Mouse (Mus musculus): ENCODE measurements around the gene Marc2. TPM values are rescaled to one million over a fixed set of nuclear protein-coding genes. Genes with fewer than 3 reads are reported as not detected.

Marc2 gene
- polyA plus RNA-seq, 1 experiment from 2014 or later = 555 TPM

DNA sequence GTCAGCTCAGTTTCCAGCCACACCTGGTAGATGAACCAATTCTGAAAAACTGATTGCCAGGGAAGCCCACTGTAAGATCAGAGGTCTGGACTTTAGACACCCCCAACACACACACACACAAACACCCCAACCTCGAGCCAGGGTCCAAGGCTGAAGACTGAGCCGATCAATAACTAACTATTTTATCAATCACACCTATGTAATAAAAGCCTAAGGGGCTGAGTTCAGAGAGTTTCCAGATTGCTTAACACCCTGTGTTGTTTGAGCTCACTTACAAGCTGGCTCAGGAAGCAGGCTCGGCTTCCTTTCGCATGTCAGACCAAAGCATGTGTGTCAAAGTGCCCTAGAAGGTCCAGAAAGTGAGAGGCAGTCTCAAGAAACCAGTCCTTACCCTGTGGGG lies 8.6 kb downstream of the Marc2 start:
- 34% methylated on average over 4 of the region's 4 CpGs for WGBS
- H3K36me3 ChIP-seq (ENCODE audit: control insufficient read depth, insufficient read depth) = peaks cover 41% of the 10 kb centered on the region
- H3K27ac ChIP-seq (ENCODE audit: low read depth, low read length) = peak overlapping the region; percentile 52; the same call in 1 of the 2 replicates
- no peaks in the 10 kb centered on the region for H3K9me3 ChIP-seq (ENCODE audit: control insufficient read depth)
- ATAC-seq = peak; percentile 72
- no peak for TF ChIP-seq CTCF (IDR thresholded peaks at IDR 0.05; ENCODE audit: low read depth)
- no peaks in the 10 kb centered on the region for H3K4me1 ChIP-seq (replicated peaks; ENCODE audit: control insufficient read depth, insufficient read depth, low read length)
- H3K4me3 ChIP-seq (ENCODE audit: low read depth, low read length) = no peak overlapping the region
- no peak overlapping the region for H3K4me2 ChIP-seq (replicated peaks; ENCODE audit: low read depth)
- no peaks in the 10 kb centered on the region for H3K27me3 ChIP-seq (replicated peaks; ENCODE audit: control insufficient read depth, insufficient read depth, low read length)
- H3K9ac ChIP-seq (ENCODE audit: low read depth, low read length) = no peak overlapping the region

DNA sequence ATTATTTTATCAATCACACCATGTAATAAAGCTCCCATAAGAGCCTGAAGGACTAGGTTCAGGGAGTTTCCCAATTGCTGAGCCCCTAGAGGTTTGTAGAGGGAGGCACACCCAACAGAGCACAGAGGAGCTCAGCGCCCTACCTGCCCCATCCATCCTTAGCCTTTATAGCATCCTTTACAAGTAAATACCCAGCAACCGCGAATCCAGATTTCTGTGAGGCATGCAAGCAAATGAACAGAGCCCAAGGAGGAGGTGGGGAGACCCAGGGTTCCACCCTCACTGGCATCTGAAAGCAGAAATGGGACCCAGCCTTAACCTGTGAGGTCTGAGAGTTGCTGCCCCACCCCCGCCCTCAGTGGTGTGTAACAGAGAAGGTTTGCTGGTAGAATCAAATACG lies 9.9 kb downstream of the Marc2 start:
- WGBS = 73% methylated on average over 5 of the region's 5 CpGs
- Histone ChIP-seq H3K9me3 (ENCODE audit: control insufficient read depth) (no peaks in the 10 kb centered on the region), H3K4me3 (ENCODE audit: low read depth, low read length) (no peak overlapping the region), H3K9ac (ENCODE audit: low read depth, low read length) (no peak overlapping the region), H3K27ac (ENCODE audit: low read depth, low read length) (peak overlapping the region; percentile 46), H3K36me3 (ENCODE audit: control insufficient read depth, insufficient read depth) (peaks cover 53% of the 10 kb centered on the region), H3K4me2 (replicated peaks; ENCODE audit: low read depth) (no peak overlapping the region), H3K27me3 (replicated peaks; ENCODE audit: control insufficient read depth, insufficient read depth, low read length) (no peaks in the 10 kb centered on the region), H3K4me1 (replicated peaks; ENCODE audit: control insufficient read depth, insufficient read depth, low read length) (no peaks in the 10 kb centered on the region)
- TF ChIP-seq CTCF (IDR thresholded peaks at IDR 0.05; ENCODE audit: low read depth) = no peak
- ATAC-seq = peak; percentile 21; the same call in 1 of the 2 replicates

DNA sequence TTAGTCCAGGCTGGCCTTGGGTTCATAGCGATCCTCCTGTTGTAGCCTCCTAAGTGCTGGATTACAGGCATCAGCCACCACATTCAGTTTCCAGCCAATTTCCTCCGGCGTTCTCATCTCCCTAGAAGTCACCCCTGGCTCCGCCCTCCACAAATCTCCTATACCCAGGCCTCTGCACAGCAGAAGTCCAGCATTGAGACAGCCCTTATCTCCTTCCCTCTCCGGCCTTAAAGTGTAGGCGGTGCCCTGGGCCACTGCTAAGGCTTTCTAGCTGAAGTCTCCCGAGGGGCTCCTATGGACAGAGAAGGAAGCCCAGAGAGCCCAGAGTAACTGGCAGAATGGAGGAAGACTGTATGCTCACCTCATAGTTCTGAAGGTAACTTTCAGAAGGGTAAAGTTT lies 12.8 kb downstream of the Marc2 start:
- Histone ChIP-seq H3K9ac (ENCODE audit: low read depth, low read length) (no peak overlapping the region), H3K27ac (ENCODE audit: low read depth, low read length) (no peak overlapping the region), H3K36me3 (ENCODE audit: control insufficient read depth, insufficient read depth) (peaks cover 49% of the 10 kb centered on the region), H3K4me2 (replicated peaks; ENCODE audit: low read depth) (no peak overlapping the region), H3K4me3 (ENCODE audit: low read depth, low read length) (no peak overlapping the region), H3K27me3 (replicated peaks; ENCODE audit: control insufficient read depth, insufficient read depth, low read length) (no peaks in the 10 kb centered on the region), H3K4me1 (replicated peaks; ENCODE audit: control insufficient read depth, insufficient read depth, low read length) (0 out of 2 replicates have a peak, but pooled peaks cover 2% of the 10 kb centered on the region), H3K9me3 (ENCODE audit: control insufficient read depth) (no peaks in the 10 kb centered on the region)
- 70% methylated on average over 7 of the region's 7 CpGs for WGBS
- no peak for TF ChIP-seq CTCF (IDR thresholded peaks at IDR 0.05; ENCODE audit: low read depth)
- no peak for ATAC-seq

DNA sequence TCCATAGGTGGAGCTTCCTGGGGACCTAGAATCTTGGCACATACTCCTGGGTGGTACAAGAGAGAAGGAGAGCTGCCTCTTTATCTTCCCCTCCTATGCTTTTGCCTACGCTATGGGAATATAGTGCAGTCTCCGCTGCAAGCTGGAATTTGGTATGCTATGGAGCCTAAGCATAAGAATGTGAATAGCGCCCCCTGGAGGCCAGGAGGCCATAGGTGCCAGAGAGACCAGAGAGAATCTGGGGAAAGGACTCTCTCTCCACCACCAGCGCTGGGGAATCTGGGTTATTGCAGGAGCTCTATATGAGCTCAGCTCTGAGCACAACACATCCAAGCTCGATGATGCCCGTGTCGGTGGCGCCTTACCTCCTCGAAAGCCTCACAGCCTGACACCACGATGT lies 14.0 kb downstream of the Marc2 start:
- no peak overlapping the region for H3K4me3 ChIP-seq (ENCODE audit: low read depth, low read length)
- TF ChIP-seq CTCF (IDR thresholded peaks at IDR 0.05; ENCODE audit: low read depth) = peak; percentile 73
- no peak overlapping the region for H3K9ac ChIP-seq (ENCODE audit: low read depth, low read length)
- H3K27ac ChIP-seq (ENCODE audit: low read depth, low read length) = no peak overlapping the region; the same call in 1 of the 2 replicates
- no peak overlapping the region for H3K4me2 ChIP-seq (replicated peaks; ENCODE audit: low read depth)
- 82% methylated on average over 10 of the region's 10 CpGs for WGBS
- H3K4me1 ChIP-seq (replicated peaks; ENCODE audit: control insufficient read depth, insufficient read depth, low read length) = 0 out of 2 replicates have a peak, but pooled peaks cover 2% of the 10 kb centered on the region
- peaks cover 49% of the 10 kb centered on the region for H3K36me3 ChIP-seq (ENCODE audit: control insufficient read depth, insufficient read depth)
- no peak for ATAC-seq
- no peaks in the 10 kb centered on the region for H3K27me3 ChIP-seq (replicated peaks; ENCODE audit: control insufficient read depth, insufficient read depth, low read length)
- no peaks in the 10 kb centered on the region for H3K9me3 ChIP-seq (ENCODE audit: control insufficient read depth)

DNA sequence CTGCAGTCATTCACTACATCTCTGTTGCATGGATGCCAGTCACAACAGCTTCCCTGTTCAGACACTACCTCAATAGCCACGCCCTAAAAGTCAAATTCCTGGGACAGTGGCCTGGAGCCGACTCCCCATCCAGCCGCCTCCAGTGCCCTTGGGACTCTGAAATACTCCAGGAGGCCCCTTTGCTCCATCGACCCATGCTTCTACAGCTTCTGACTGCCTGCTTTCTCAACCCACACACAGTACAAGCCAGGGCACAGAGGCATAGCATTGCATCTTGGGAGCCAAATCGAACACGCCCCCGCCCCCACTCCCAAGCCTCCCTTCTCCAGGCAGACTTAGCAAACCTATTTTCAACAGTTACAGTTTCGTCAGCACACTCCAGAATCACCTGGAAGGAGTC lies 16.4 kb downstream of the Marc2 start:
- H3K27me3 ChIP-seq (replicated peaks; ENCODE audit: control insufficient read depth, insufficient read depth, low read length) = no peaks in the 10 kb centered on the region
- H3K4me1 ChIP-seq (replicated peaks; ENCODE audit: control insufficient read depth, insufficient read depth, low read length) = 0 out of 2 replicates have a peak, but pooled peaks cover 2% of the 10 kb centered on the region
- no peak for TF ChIP-seq CTCF (IDR thresholded peaks at IDR 0.05; ENCODE audit: low read depth)
- H3K27ac ChIP-seq (ENCODE audit: low read depth, low read length) = 0 out of 2 replicates have a peak overlapping the region, but pooled peaks have one; percentile 35
- peaks cover 41% of the 10 kb centered on the region for H3K36me3 ChIP-seq (ENCODE audit: control insufficient read depth, insufficient read depth)
- WGBS = 63% methylated on average over 8 of the region's 8 CpGs
- no peak overlapping the region for H3K4me3 ChIP-seq (ENCODE audit: low read depth, low read length)
- H3K9ac ChIP-seq (ENCODE audit: low read depth, low read length) = no peak overlapping the region
- no peaks in the 10 kb centered on the region for H3K9me3 ChIP-seq (ENCODE audit: control insufficient read depth)
- H3K4me2 ChIP-seq (replicated peaks; ENCODE audit: low read depth) = no peak overlapping the region
- peak; percentile 37 for ATAC-seq

DNA sequence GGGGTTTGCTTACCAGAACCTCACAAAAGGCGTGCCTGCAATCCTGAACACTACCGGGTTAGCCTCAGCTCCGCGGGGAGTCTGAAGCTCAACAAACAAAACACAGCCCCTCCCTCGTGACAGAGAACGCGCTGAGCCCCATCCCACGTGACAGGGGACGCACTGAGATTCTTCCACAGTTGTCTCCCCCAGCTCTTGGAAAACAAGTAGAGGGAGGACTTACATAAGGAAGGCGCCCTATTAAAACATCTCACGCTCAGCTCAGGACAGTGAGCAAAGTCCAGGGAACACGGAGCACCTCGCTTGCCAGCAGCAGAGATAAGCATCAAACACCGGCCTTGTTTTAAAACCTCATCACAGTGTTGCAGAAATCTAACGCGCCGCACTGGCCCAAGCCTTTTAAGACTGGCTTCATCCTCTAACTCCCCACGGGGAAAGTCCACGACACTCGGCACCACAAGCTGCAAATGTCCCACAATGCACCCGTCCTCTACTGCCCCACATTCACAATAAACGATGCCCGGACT lies 19.0 kb downstream of the Marc2 start:
- TF ChIP-seq CTCF (IDR thresholded peaks at IDR 0.05; ENCODE audit: low read depth) = peak; percentile 24; the same call in 1 of the 2 replicates
- no peaks in the 10 kb centered on the region for H3K27me3 ChIP-seq (replicated peaks; ENCODE audit: control insufficient read depth, insufficient read depth, low read length)
- H3K4me1 ChIP-seq (replicated peaks; ENCODE audit: control insufficient read depth, insufficient read depth, low read length) = 0 out of 2 replicates have a peak, but pooled peaks cover 5% of the 10 kb centered on the region
- peak overlapping the region; percentile 56 for H3K4me2 ChIP-seq (replicated peaks; ENCODE audit: low read depth)
- peak overlapping the region; percentile 82 for H3K27ac ChIP-seq (ENCODE audit: low read depth, low read length)
- peak; percentile 79 for ATAC-seq
- WGBS = 21% methylated on average over 23 of the region's 23 CpGs
- H3K9ac ChIP-seq (ENCODE audit: low read depth, low read length) = 0 out of 2 replicates have a peak overlapping the region, but pooled peaks have one; percentile 31
- H3K4me3 ChIP-seq (ENCODE audit: low read depth, low read length) = peak overlapping the region; percentile 28
- H3K9me3 ChIP-seq (ENCODE audit: control insufficient read depth) = no peaks in the 10 kb centered on the region
- peaks cover 23% of the 10 kb centered on the region for H3K36me3 ChIP-seq (ENCODE audit: control insufficient read depth, insufficient read depth)

Measured in intestine, postnatal 0 days (tissue).